Mouse (Mus musculus): ENCODE data around the gene Hsp90ab1.
A peak's percentile ranks its signal among the peaks of the same experiment; 100 is the strongest.

Gene Hsp90ab1

GRCm38 (mm10) chr17:45557998-45558862 is 14.8 kb downstream of the Hsp90ab1 start:
- no peak for DNase-seq (ENCODE audit: low read depth, low spot score)

GRCm38 (mm10) chr17:45557246-45557824 is 15.7 kb downstream of the Hsp90ab1 start:
- DNase-seq (ENCODE audit: low read depth, low spot score), result peak; percentile 44

GRCm38 (mm10) chr17:45556514-45557245 is 16.4 kb downstream of the Hsp90ab1 start:
- no peak for DNase-seq (ENCODE audit: low read depth, low spot score)

- DNase-seq (ENCODE audit: low read depth, low spot score), result no peak
These were observed 17.0 kb downstream of the Hsp90ab1 start for GRCm38 (mm10) chr17:45556107-45556489.

GRCm38 (mm10) chr17:45555452-45556106 is 17.5 kb downstream of the Hsp90ab1 start, which contains the start of gene Nfkbie:
Gene Nfkbie (plus strand): TSS chr17:45555703.
- DNase-seq (ENCODE audit: low read depth, low spot score), result peak; percentile 93

GRCm38 (mm10) chr17:45554420-45554819 is 18.7 kb downstream of the Hsp90ab1 start:
- DNase-seq (ENCODE audit: low read depth, low spot score), result no peak

- DNase-seq (ENCODE audit: low read depth, low spot score), result no peak
These were observed 20.0 kb downstream of the Hsp90ab1 start for GRCm38 (mm10) chr17:45553065-45553464.

- DNase-seq (ENCODE audit: low read depth, low spot score), result peak; percentile 85
These were observed 21.1 kb downstream of the Hsp90ab1 start for GRCm38 (mm10) chr17:45551816-45552451.

GRCm38 (mm10) chr17:45551249-45551796 is 21.7 kb downstream of the Hsp90ab1 start:
- peak; percentile 25 for DNase-seq (ENCODE audit: low read depth, low spot score)

- no peak for DNase-seq (ENCODE audit: low read depth, low spot score)
These were observed 22.8 kb downstream of the Hsp90ab1 start for GRCm38 (mm10) chr17:45550253-45550652.

GRCm38 (mm10) chr17:45549617-45550181 is 23.4 kb downstream of the Hsp90ab1 start, which contains the start of gene Tmem151b:
Gene Tmem151b (minus strand): TSS chr17:45549677.
- no peak for DNase-seq (ENCODE audit: low read depth, low spot score)

GRCm38 (mm10) chr17:45548541-45549512 is 24.2 kb downstream of the Hsp90ab1 start:
- no peak for DNase-seq (ENCODE audit: low read depth, low spot score)

- no peak for DNase-seq (ENCODE audit: low read depth, low spot score)
These were observed 25.4 kb downstream of the Hsp90ab1 start for GRCm38 (mm10) chr17:45547461-45548190.

- DNase-seq (ENCODE audit: low read depth, low spot score), result no peak
These were observed 26.1 kb downstream of the Hsp90ab1 start for GRCm38 (mm10) chr17:45546941-45547340.

- no peak for DNase-seq (ENCODE audit: low read depth, low spot score)
These were observed 27.7 kb downstream of the Hsp90ab1 start for GRCm38 (mm10) chr17:45545278-45545961.

GRCm38 (mm10) chr17:45544873-45545277 is 28.2 kb downstream of the Hsp90ab1 start:
- DNase-seq (ENCODE audit: low read depth, low spot score), result no peak

- no peak for DNase-seq (ENCODE audit: low read depth, low spot score)
These were observed 28.8 kb downstream of the Hsp90ab1 start for GRCm38 (mm10) chr17:45544001-45544872.
